Mouse (Mus musculus): ENCODE measurements around the gene Snx4.

GRCm38 (mm10) chr16:33236151-33236550, 15.1 kb upstream of the Snx4 start:
- no peak for TF ChIP-seq CTCF (IDR thresholded peaks at IDR 0.05; ENCODE audit: low read depth)
- TF ChIP-seq EP300 (IDR thresholded peaks at IDR 0.05; ENCODE audit: low read depth): no peak
